Mouse (Mus musculus) limb, embryonic 14.5 days (tissue): ENCODE data around the gene Shisa8. TPM values are rescaled to one million over a fixed set of nuclear protein-coding genes. Genes with fewer than 3 reads are reported as not detected.
A peak's percentile ranks its signal among the peaks of the same experiment; 100 is the strongest.
"Not testable (repeated sequence)": the region's sequence is repeated elsewhere in the genome, so short reads cannot be mapped to it uniquely, and the experiment has no call there.

Source experiments
- ATAC-seq: fragments of 200-750 bp; cut with Nextera tagmentation; 2 replicates; pipeline ENCODE4 v1.8.0; 2017; ENCODE audit warnings: low read depth, moderate number of reproducible peaks, moderate TSS enrichment; ENCODE audit not compliant: low FRiP score
- DNase-seq: peaks from one replicate; pipeline ENCODE4 v3.0.0-alpha.2; 2015; ENCODE audit warnings: low spot score
- H3K27ac ChIP-seq: fragments of 300-500 bp; sonication (generic); replicated peaks from 2 replicates; pipeline ENCODE4 v1.5.1; 2014; ENCODE audit warnings: low read depth, mild to moderate bottlenecking, low read length, moderate library complexity, mixed read lengths
- H3K27me3 ChIP-seq: fragments of 300-500 bp; sonication (generic); 2 replicates; pipeline ENCODE4 v1.6.1; 2014; ENCODE audit warnings: low read length, mixed read lengths; ENCODE audit not compliant: control insufficient read depth, insufficient read depth
- H3K36me3 ChIP-seq: fragments of 300-500 bp; sonication (generic); 2 replicates; pipeline ENCODE4 v1.6.1; 2014; ENCODE audit warnings: mild to moderate bottlenecking, low read length, moderate library complexity, mixed read lengths; ENCODE audit not compliant: control insufficient read depth, insufficient read depth
- H3K4me1 ChIP-seq: fragments of 300-500 bp; sonication (generic); 2 replicates; pipeline ENCODE4 v1.6.1; 2014; ENCODE audit warnings: antibody characterized with exemption, low read length, mixed read lengths; ENCODE audit not compliant: control insufficient read depth, insufficient read depth
- H3K4me2 ChIP-seq: fragments of 300-500 bp; sonication (generic); replicated peaks from 2 replicates; pipeline ENCODE4 v1.6.1; 2014; ENCODE audit warnings: low read depth, mild to moderate bottlenecking, low read length, moderate library complexity; ENCODE audit not compliant: severe bottlenecking
- H3K4me3 ChIP-seq: fragments of 300-500 bp; sonication (generic); replicated peaks from 2 replicates; pipeline ENCODE4 v1.5.1; 2014; ENCODE audit warnings: low read length
- H3K9ac ChIP-seq: fragments of 300-500 bp; sonication (generic); 2 replicates; pipeline ENCODE4 v1.6.1; 2014; ENCODE audit warnings: mild to moderate bottlenecking, low read depth, low read length, moderate library complexity; ENCODE audit not compliant: severe bottlenecking
- H3K9me3 ChIP-seq: fragments of 300-500 bp; sonication (generic); 2 replicates; pipeline ENCODE4 v1.6.1; 2016; ENCODE audit warnings: low read length; ENCODE audit not compliant: control insufficient read depth
- POLR2A ChIP-seq: fragments of 200-500 bp; IDR thresholded peaks from 2 replicates; pipeline ENCODE4 v1.8.0; 2012; ENCODE audit warnings: inconsistent platforms, mild to moderate bottlenecking, moderate library complexity, borderline replicate concordance; ENCODE audit not compliant: insufficient read depth, insufficient read length; ENCODE audit errors: extremely low read depth
- WGBS: fragments of 180-500 bp; shearing (Covaris S2); extraction: QIAGEN DNeasy Blood & Tissue Kit; methylation state at CpG from one replicate; pipeline ENCODE4 v1.1.7; 2014; 5-methylcytosine and 5-hydroxymethylcytosine counted together
- polyA plus RNA-seq, 2 experiments: library from polyadenylated mRNA; depleted of rRNA in 1 of 2; stranded (reverse) in 1 of 2; unstranded in 1 of 2; fragments of >200 nt; fragmentation: Nextera tagmentation in 1 of 2; extraction: Ambion mirVana in 1 of 2; gene quantifications; 2 replicates each; pipeline versions ENCODE4 v1.2.1 to v1.2.3; 2012 to 2014

Gene Shisa8
- polyA plus RNA-seq, 2 experiments: 0.41 to 1.1 TPM

GRCm38 (mm10) chr15:82247131-82247776, 34.6 kb upstream of the Shisa8 start:
- DNase-seq (no peak), ATAC-seq (no peak)
- no peaks in the 10 kb centered on the region for H3K9me3 ChIP-seq
- no peaks in the 10 kb centered on the region for H3K27me3 ChIP-seq
- no peak overlapping the region for H3K27ac ChIP-seq
- 58% methylated on average over 3 of the region's 3 CpGs for WGBS
- no peak overlapping the region for H3K4me2 ChIP-seq
- no peak for TF ChIP-seq POLR2A
- no peaks in the 10 kb centered on the region for H3K36me3 ChIP-seq
- no peaks in the 10 kb centered on the region for H3K4me1 ChIP-seq
- H3K4me3 ChIP-seq: no peak overlapping the region
- H3K9ac ChIP-seq: no peak overlapping the region

- H3K4me1 ChIP-seq, DNase-seq, H3K36me3 ChIP-seq, H3K27me3 ChIP-seq, H3K9me3 ChIP-seq, ATAC-seq: not testable (repeated sequence)
- peak overlapping the region; percentile 48; the same call in 1 of the 2 replicates for H3K27ac ChIP-seq
- 21% methylated on average over 9 of the region's 9 CpGs for WGBS
- H3K4me2 ChIP-seq: peak overlapping the region; percentile 94
- H3K9ac ChIP-seq: peak overlapping the region; percentile 47; the same call in 1 of the 2 replicates
- peak overlapping the region; percentile 76 for H3K4me3 ChIP-seq
Measured at GRCm38 (mm10) chr15:82244805-82245161, 32.2 kb upstream of the Shisa8 start.

GRCm38 (mm10) chr15:82244115-82244804, 31.6 kb upstream of the Shisa8 start, which contains the start of gene Cenpm:
TSS of gene Cenpm (minus strand) at chr15:82244748.
- no peak for TF ChIP-seq POLR2A

GRCm38 (mm10) chr15:82243742-82244114, 31.1 kb upstream of the Shisa8 start:
- no peak for ATAC-seq
- Histone ChIP-seq H3K36me3 (peaks cover 7% of the 10 kb centered on the region; the same call in 1 of the 2 replicates), H3K4me2 (peak overlapping the region; percentile 94), H3K4me1 (no peaks in the 10 kb centered on the region), H3K4me3 (peak overlapping the region; percentile 76), H3K27me3 (no peaks in the 10 kb centered on the region), H3K27ac (0 out of 2 replicates have a peak overlapping the region, but pooled peaks have one; percentile 5), H3K9ac (peak overlapping the region; percentile 62), H3K9me3 (no peaks in the 10 kb centered on the region)
- WGBS: 4% methylated on average over 12 of the region's 12 CpGs
- TF ChIP-seq POLR2A: no peak
- no peak for DNase-seq

More at GRCm38 (mm10) chr15:82244115-82244804, 31.6 kb upstream of the Shisa8 start, which contains the start of gene Cenpm:
- Histone ChIP-seq H3K4me2 (peak within 1 kb of the TSS; percentile 94), H3K4me1 (no peaks in the 10 kb centered on the region), H3K27ac (peak within 1 kb of the TSS; percentile 48; the same call in 1 of the 2 replicates), H3K4me3 (peak within 1 kb of the TSS; percentile 76), H3K9me3 (no peaks in the 10 kb centered on the region), H3K9ac (peak within 1 kb of the TSS; percentile 62), H3K36me3 (peaks cover 2% of the 10 kb centered on the region; the same call in 1 of the 2 replicates), H3K27me3 (no peaks in the 10 kb centered on the region)
- ATAC-seq (peak; percentile 97), DNase-seq (peak; percentile 93)
- WGBS: under 1% methylated on average over 47 of the region's 65 CpGs

- Histone ChIP-seq H3K27ac (0 out of 2 replicates have a peak overlapping the region, but pooled peaks have one; percentile 5), H3K4me1 (no peaks in the 10 kb centered on the region), H3K4me3 (peak overlapping the region; percentile 76), H3K4me2 (peak overlapping the region; percentile 94), H3K36me3 (peaks cover 11% of the 10 kb centered on the region; the same call in 1 of the 2 replicates), H3K9ac (peak overlapping the region; percentile 62), H3K27me3 (no peaks in the 10 kb centered on the region), H3K9me3 (no peaks in the 10 kb centered on the region)
- TF ChIP-seq POLR2A: no peak
- DNase-seq: no peak
- no peak for ATAC-seq
- WGBS: 67% methylated on average over 3 of the region's 3 CpGs
Measured at GRCm38 (mm10) chr15:82243311-82243710, 30.7 kb upstream of the Shisa8 start.
